Mouse (Mus musculus) neural tube, embryonic 11.5 days (tissue): Measurements from ENCODE around the gene Nrm. TPM values are rescaled to one million over a fixed set of nuclear protein-coding genes. Genes with fewer than 3 reads are reported as not detected.

Experiments used
- ATAC-seq: fragments of 200-750 bp; cut with Nextera tagmentation; 2 replicates; pipeline ENCODE4 v1.8.0; 2017; ENCODE audit warnings: moderate number of reproducible peaks, mild to moderate bottlenecking, moderate TSS enrichment, moderate library complexity; ENCODE audit not compliant: insufficient read depth, low FRiP score, low TSS enrichment
- DNase-seq: peaks from one replicate; pipeline ENCODE4 v3.0.0-alpha.2; 2015; ENCODE audit warnings: low spot score
- H3K27ac ChIP-seq: fragments of 300-500 bp; sonication (generic); 2 replicates; pipeline ENCODE4 v1.5.1; 2014; ENCODE audit warnings: low read depth, mild to moderate bottlenecking, low read length
- H3K27me3 ChIP-seq: fragments of 300-500 bp; sonication (generic); 2 replicates; pipeline ENCODE4 v1.6.1; 2014; ENCODE audit warnings: mild to moderate bottlenecking, low read length, mixed read lengths; ENCODE audit not compliant: control insufficient read depth, insufficient read depth
- H3K36me3 ChIP-seq: fragments of 300-500 bp; sonication (generic); 2 replicates; pipeline ENCODE4 v1.6.1; 2014; ENCODE audit warnings: mild to moderate bottlenecking, low read length, moderate library complexity, mixed read lengths; ENCODE audit not compliant: control insufficient read depth, insufficient read depth
- H3K4me1 ChIP-seq: fragments of 300-500 bp; sonication (generic); 2 replicates; pipeline ENCODE4 v1.6.1; 2014; ENCODE audit warnings: low read length, mixed read lengths; ENCODE audit not compliant: control insufficient read depth, insufficient read depth
- H3K4me2 ChIP-seq: fragments of 300-500 bp; sonication (generic); 2 replicates; pipeline ENCODE4 v1.6.1; 2014; ENCODE audit warnings: low read depth, mild to moderate bottlenecking, moderate library complexity
- H3K4me3 ChIP-seq: fragments of 300-500 bp; sonication (generic); 2 replicates; pipeline ENCODE4 v1.5.1; 2014; ENCODE audit warnings: low read depth, low read length
- H3K9ac ChIP-seq: fragments of 300-500 bp; sonication (generic); 2 replicates; pipeline ENCODE4 v1.6.1; 2014; ENCODE audit warnings: mild to moderate bottlenecking, low read length
- H3K9me3 ChIP-seq: fragments of 300-500 bp; sonication (generic); 2 replicates; pipeline ENCODE4 v1.6.1; 2016; ENCODE audit warnings: low read length; ENCODE audit not compliant: control insufficient read depth
- WGBS: fragments of 180-500 bp; shearing (Covaris S2); extraction: QIAGEN DNeasy Blood & Tissue Kit; methylation state at CpG from one replicate; pipeline ENCODE4 v1.1.7; 2014; 5-methylcytosine and 5-hydroxymethylcytosine counted together
- polyA plus RNA-seq: library from polyadenylated mRNA; unstranded; fragments of >200 nt; fragmentation: Nextera tagmentation; extraction: Ambion mirVana; gene quantifications from 2 replicates; pipeline ENCODE4 v1.2.1, GENCODE M21; 2014

Gene Nrm
- polyA plus RNA-seq, 1 experiment from 2014 or later, result 50.3 TPM

DNA sequence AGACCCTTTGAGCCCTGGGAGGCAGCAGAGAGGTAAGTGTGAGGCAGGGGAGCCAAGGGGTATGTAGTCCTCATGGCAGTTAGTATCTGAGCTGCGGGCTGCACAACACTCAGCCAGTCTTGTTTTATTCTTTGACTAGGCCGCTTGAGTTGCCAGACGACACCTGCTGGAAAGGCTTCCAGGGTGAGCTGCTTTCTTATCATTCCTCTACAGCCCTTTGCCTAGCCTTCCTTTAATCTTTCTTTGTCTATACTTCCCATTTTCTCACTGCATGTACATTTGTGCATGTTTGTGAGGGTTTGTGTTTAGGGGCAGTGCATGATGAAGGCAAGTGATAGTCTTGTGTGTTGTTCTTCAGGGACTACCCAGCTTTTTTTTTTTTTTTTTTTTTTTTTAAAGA, 10.1 kb upstream of the Nrm start:
- Histone ChIP-seq H3K4me2 (no peak overlapping the region), H3K9me3 (no peaks in the 10 kb centered on the region), H3K4me1 (no peaks in the 10 kb centered on the region), H3K27me3 (no peaks in the 10 kb centered on the region), H3K9ac (no peak overlapping the region), H3K36me3 (peaks cover 29% of the 10 kb centered on the region), H3K27ac (no peak overlapping the region), H3K4me3 (no peak overlapping the region)
- no peak for ATAC-seq
- DNase-seq, result no peak
- 87% methylated on average over 3 of the region's 3 CpGs for WGBS

DNA sequence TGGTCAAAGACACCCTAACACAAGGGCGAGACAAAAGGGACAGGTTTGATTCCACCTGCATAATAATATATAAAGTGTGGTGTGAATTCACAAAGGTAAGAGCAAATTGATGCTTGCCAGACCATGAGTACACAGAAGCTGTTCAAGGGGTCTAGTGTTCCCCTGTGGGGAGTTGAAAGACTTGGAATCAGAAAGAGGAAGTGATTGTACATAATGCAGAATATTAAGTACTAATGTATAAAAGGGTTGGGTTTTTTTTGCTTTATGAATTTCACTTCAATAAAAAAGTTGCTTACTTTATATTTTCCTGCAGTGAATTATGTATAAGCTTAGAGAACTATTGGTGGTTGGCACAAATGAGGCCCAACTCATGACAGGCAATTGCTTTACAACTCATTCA, 1.7 kb upstream of the Nrm start:
- H3K27ac ChIP-seq, result no peak overlapping the region
- no peaks in the 10 kb centered on the region for H3K4me1 ChIP-seq
- H3K4me2 ChIP-seq, result no peak overlapping the region
- H3K9me3 ChIP-seq, result no peaks in the 10 kb centered on the region
- 87% methylated on average over 1 of the region's 1 CpGs for WGBS
- no peak overlapping the region for H3K4me3 ChIP-seq
- H3K27me3 ChIP-seq, result no peaks in the 10 kb centered on the region
- H3K9ac ChIP-seq, result no peak overlapping the region
- 0 out of 2 replicates have a peak, but pooled peaks cover 3% of the 10 kb centered on the region for H3K36me3 ChIP-seq
- ATAC-seq (no peak), DNase-seq (no peak)

DNA sequence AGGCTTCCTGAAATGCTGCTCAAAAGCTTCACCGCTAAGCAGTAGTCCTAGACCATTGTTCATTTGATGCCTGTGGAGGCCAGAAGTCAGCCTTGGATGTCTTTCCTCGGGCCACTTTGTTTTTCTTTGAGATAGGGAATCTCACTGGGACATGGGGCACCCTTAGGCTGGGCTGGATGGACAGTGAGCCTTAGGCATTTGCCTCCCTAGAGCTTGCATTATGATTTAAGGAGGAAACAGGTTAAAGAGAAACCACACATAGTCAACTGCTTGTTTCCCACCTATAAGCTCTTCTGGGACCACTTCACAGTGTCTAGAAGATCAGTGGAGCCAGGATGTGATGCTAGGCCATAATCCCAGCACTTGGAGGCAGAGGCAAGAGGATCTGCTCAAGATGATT, 1.3 kb upstream of the Nrm start:
- no peak for ATAC-seq
- WGBS, result 69% methylated on average over 2 of the region's 2 CpGs
- Histone ChIP-seq H3K27me3 (no peaks in the 10 kb centered on the region), H3K4me3 (no peak overlapping the region), H3K4me2 (no peak overlapping the region), H3K36me3 (0 out of 2 replicates have a peak, but pooled peaks cover 3% of the 10 kb centered on the region), H3K27ac (no peak overlapping the region), H3K9ac (no peak overlapping the region), H3K9me3 (no peaks in the 10 kb centered on the region), H3K4me1 (no peaks in the 10 kb centered on the region)
- DNase-seq, result peak; percentile 6

GRCm38 (mm10) chr17:35860831-35861197, 304 bp upstream of the Nrm start:
- ATAC-seq (no peak), DNase-seq (no peak)
- Histone ChIP-seq H3K4me2 (peak overlapping the region; percentile 57), H3K27ac (peak overlapping the region; percentile 73; the same call in 1 of the 2 replicates), H3K9me3 (no peaks in the 10 kb centered on the region), H3K36me3 (0 out of 2 replicates have a peak, but pooled peaks cover 3% of the 10 kb centered on the region), H3K9ac (no peak overlapping the region; the same call in 1 of the 2 replicates), H3K4me3 (peak overlapping the region; percentile 57), H3K27me3 (no peaks in the 10 kb centered on the region), H3K4me1 (no peaks in the 10 kb centered on the region; the same call in 1 of the 2 replicates)
- WGBS, result 6% methylated on average over 12 of the region's 12 CpGs

- Histone ChIP-seq H3K36me3 (no peaks in the 10 kb centered on the region), H3K4me2 (peak overlapping the region; percentile 86), H3K9me3 (no peaks in the 10 kb centered on the region), H3K4me3 (peak overlapping the region; percentile 77), H3K9ac (peak overlapping the region; percentile 94), H3K27me3 (no peaks in the 10 kb centered on the region), H3K27ac (peak overlapping the region; percentile 98), H3K4me1 (peaks cover 25% of the 10 kb centered on the region)
- peak; percentile 4 for DNase-seq
- ATAC-seq, result no peak
- 22% methylated on average over 10 of the region's 10 CpGs for WGBS
These were observed 3.8 kb downstream of the Nrm start for GRCm38 (mm10) chr17:35864832-35865353.

- DNase-seq, result peak; percentile 90
- peak within 1 kb of the TSS; percentile 86 for H3K4me2 ChIP-seq
- peak; percentile 65 for ATAC-seq
- 0 out of 2 replicates have a peak, but pooled peaks cover under 1% of the 10 kb centered on the region for H3K36me3 ChIP-seq
- peaks cover 28% of the 10 kb centered on the region for H3K4me1 ChIP-seq
- peak within 1 kb of the TSS; percentile 77 for H3K4me3 ChIP-seq
- peak within 1 kb of the TSS; percentile 94 for H3K9ac ChIP-seq
- H3K9me3 ChIP-seq, result no peaks in the 10 kb centered on the region
- H3K27me3 ChIP-seq, result no peaks in the 10 kb centered on the region
- under 1% methylated on average over 42 of the region's 48 CpGs for WGBS
- peak within 1 kb of the TSS; percentile 98 for H3K27ac ChIP-seq
These were observed 4.6 kb downstream of the Nrm start, which contains the start of gene Ppp1r18 for GRCm38 (mm10) chr17:35865481-35866280. TSS of gene Ppp1r18 (plus strand) at chr17:35865593.

DNA sequence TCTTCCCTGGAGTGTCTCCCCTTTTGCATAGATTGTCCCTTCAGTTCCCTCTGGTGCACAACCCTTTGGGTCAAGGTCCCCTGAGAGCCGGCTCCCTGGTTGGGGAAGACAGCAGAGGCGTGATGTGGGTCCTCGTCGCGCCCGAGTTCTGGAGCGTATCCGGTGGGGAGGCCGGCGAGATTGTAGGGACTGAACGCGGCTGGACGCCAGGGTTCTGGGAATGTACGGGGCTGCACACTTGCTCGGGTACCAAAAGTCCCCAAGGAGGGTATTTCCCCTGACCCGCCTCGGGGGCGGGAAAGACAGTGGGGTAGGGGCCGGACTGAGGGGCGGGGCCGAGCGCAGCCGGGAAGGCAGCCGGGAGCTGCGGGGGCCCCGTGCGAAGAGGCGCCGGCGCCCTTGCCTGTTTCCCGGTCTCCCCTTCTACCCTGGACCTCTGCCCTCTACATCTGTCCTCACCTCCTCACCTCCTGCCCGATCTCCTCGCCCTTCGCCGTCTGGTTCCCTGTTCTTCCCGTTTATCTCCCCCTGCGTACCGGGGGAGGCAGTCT, 5.2 kb downstream of the Nrm start:
- ATAC-seq, result peak; percentile 62
- Histone ChIP-seq H3K27me3 (no peaks in the 10 kb centered on the region), H3K4me3 (peak overlapping the region; percentile 77)

DNA sequence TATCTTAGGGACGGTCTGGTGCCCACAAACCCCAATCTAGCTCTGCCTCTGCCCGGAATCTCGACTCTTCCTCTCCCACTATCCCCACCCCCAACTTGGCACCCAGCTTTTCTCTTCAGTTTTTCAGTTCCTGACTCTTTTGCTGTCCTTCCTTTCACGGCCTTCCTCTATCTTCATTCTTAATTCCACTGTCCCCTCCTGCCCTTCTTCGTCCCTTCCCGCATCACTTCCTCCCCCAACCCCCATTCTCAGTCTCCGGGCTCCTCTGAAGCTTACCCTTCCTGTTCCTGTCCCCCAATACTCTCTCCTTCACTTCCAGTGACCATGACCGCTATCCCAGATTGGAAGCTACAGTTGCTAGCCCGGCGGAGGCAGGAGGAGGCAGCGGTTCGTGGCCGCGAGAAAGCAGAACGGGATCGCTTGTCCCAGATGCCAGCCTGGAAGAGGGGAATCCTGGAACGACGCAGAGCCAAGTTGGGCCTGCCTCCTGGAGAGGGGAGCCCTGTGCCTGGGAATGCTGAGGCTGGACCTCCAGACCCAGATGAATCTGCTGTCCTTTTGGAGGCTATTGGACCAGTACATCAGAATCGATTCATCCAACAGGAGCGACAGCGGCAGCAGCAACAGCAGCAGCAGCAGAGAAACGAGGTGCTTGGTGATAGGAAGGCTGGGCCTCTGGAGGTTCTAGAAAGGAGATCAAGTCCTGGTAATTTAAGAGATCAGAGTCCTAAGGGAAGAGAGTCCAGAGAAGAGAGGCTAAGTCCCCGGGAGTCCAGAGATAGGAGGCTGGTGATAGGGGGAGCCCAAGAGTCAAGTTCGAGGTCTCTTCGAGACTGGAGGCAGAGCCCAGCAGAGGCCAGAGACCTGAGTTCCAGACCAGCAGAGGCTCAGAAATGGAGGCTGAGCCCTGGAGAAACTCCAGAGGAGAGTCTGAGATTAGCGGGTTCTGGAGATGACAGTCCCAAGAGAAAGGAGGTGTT, 6.1 kb downstream of the Nrm start:
- Histone ChIP-seq H3K9ac (peak overlapping the region; percentile 94), H3K27ac (peak overlapping the region; percentile 98), H3K27me3 (no peaks in the 10 kb centered on the region), H3K9me3 (no peaks in the 10 kb centered on the region), H3K4me1 (peaks cover 28% of the 10 kb centered on the region), H3K4me2 (peak overlapping the region; percentile 86), H3K4me3 (peak overlapping the region; percentile 77), H3K36me3 (peaks cover 6% of the 10 kb centered on the region; the same call in 1 of the 2 replicates)
- DNase-seq, result peak; percentile 41
- ATAC-seq, result no peak
- WGBS, result 9% methylated on average over 26 of the region's 26 CpGs

More for the DNA sequence above, 5.2 kb downstream of the Nrm start:
- 0% methylated on average over 30 of the region's 38 CpGs for WGBS
- H3K4me1 ChIP-seq, result peaks cover 28% of the 10 kb centered on the region
- H3K4me2 ChIP-seq, result peak overlapping the region; percentile 86
- H3K27ac ChIP-seq, result peak overlapping the region; percentile 98
- no peak for DNase-seq
- no peaks in the 10 kb centered on the region for H3K9me3 ChIP-seq
- peaks cover 6% of the 10 kb centered on the region; the same call in 1 of the 2 replicates for H3K36me3 ChIP-seq
- peak overlapping the region; percentile 94 for H3K9ac ChIP-seq
